Mouse (Mus musculus) limb, embryonic 14.5 days (tissue): ENCODE data around the gene Fkbp4. TPM values are rescaled to one million over a fixed set of nuclear protein-coding genes. Genes with fewer than 3 reads are reported as not detected.

Experiments
- ATAC-seq: fragments of 200-750 bp; cut with Nextera tagmentation; 2 replicates; pipeline ENCODE4 v1.8.0; 2017; ENCODE audit warnings: low read depth, moderate number of reproducible peaks, moderate TSS enrichment; ENCODE audit not compliant: low FRiP score
- DNase-seq: peaks from one replicate; pipeline ENCODE4 v3.0.0-alpha.2; 2015; ENCODE audit warnings: low spot score
- H3K27ac ChIP-seq: fragments of 300-500 bp; sonication (generic); replicated peaks from 2 replicates; pipeline ENCODE4 v1.5.1; 2014; ENCODE audit warnings: low read depth, mild to moderate bottlenecking, low read length, moderate library complexity, mixed read lengths
- H3K27me3 ChIP-seq: fragments of 300-500 bp; sonication (generic); 2 replicates; pipeline ENCODE4 v1.6.1; 2014; ENCODE audit warnings: low read length, mixed read lengths; ENCODE audit not compliant: control insufficient read depth, insufficient read depth
- H3K36me3 ChIP-seq: fragments of 300-500 bp; sonication (generic); 2 replicates; pipeline ENCODE4 v1.6.1; 2014; ENCODE audit warnings: mild to moderate bottlenecking, low read length, moderate library complexity, mixed read lengths; ENCODE audit not compliant: control insufficient read depth, insufficient read depth
- H3K4me1 ChIP-seq: fragments of 300-500 bp; sonication (generic); 2 replicates; pipeline ENCODE4 v1.6.1; 2014; ENCODE audit warnings: antibody characterized with exemption, low read length, mixed read lengths; ENCODE audit not compliant: control insufficient read depth, insufficient read depth
- H3K4me2 ChIP-seq: fragments of 300-500 bp; sonication (generic); replicated peaks from 2 replicates; pipeline ENCODE4 v1.6.1; 2014; ENCODE audit warnings: low read depth, mild to moderate bottlenecking, low read length, moderate library complexity; ENCODE audit not compliant: severe bottlenecking
- H3K4me3 ChIP-seq: fragments of 300-500 bp; sonication (generic); replicated peaks from 2 replicates; pipeline ENCODE4 v1.5.1; 2014; ENCODE audit warnings: low read length
- H3K9ac ChIP-seq: fragments of 300-500 bp; sonication (generic); 2 replicates; pipeline ENCODE4 v1.6.1; 2014; ENCODE audit warnings: mild to moderate bottlenecking, low read depth, low read length, moderate library complexity; ENCODE audit not compliant: severe bottlenecking
- H3K9me3 ChIP-seq: fragments of 300-500 bp; sonication (generic); 2 replicates; pipeline ENCODE4 v1.6.1; 2016; ENCODE audit warnings: low read length; ENCODE audit not compliant: control insufficient read depth
- POLR2A ChIP-seq: fragments of 200-500 bp; IDR thresholded peaks from 2 replicates; pipeline ENCODE4 v1.8.0; 2012; ENCODE audit warnings: inconsistent platforms, mild to moderate bottlenecking, moderate library complexity, borderline replicate concordance; ENCODE audit not compliant: insufficient read depth, insufficient read length; ENCODE audit errors: extremely low read depth
- WGBS: fragments of 180-500 bp; shearing (Covaris S2); extraction: QIAGEN DNeasy Blood & Tissue Kit; methylation state at CpG from one replicate; pipeline ENCODE4 v1.1.7; 2014; 5-methylcytosine and 5-hydroxymethylcytosine counted together
- polyA plus RNA-seq, 2 experiments: library from polyadenylated mRNA; depleted of rRNA in 1 of 2; stranded (reverse) in 1 of 2; unstranded in 1 of 2; fragments of >200 nt; fragmentation: Nextera tagmentation in 1 of 2; extraction: Ambion mirVana in 1 of 2; gene quantifications; 2 replicates each; pipeline versions ENCODE4 v1.2.1 to v1.2.3; 2012 to 2014

Fkbp4 gene
- polyA plus RNA-seq, 2 experiments: 227 to 297 TPM

- no peaks in the 10 kb centered on the region for H3K4me1 ChIP-seq
- H3K4me2 ChIP-seq: peak overlapping the region; percentile 25; the same call in 1 of the 2 replicates
- no peak overlapping the region for H3K4me3 ChIP-seq
- WGBS: 11% methylated on average over 10 of the region's 12 CpGs
- no peaks in the 10 kb centered on the region for H3K9me3 ChIP-seq
- no peaks in the 10 kb centered on the region for H3K27me3 ChIP-seq
- no peaks in the 10 kb centered on the region for H3K36me3 ChIP-seq
- H3K27ac ChIP-seq: no peak overlapping the region
- TF ChIP-seq POLR2A: no peak
- DNase-seq: peak; percentile 52
- no peak overlapping the region for H3K9ac ChIP-seq
- no peak for ATAC-seq
These were observed 31.0 kb upstream of the Fkbp4 start for GRCm38 (mm10) chr6:128469451-128469850.

GRCm38 (mm10) chr6:128467298-128467697 is 28.8 kb upstream of the Fkbp4 start:
- 32% methylated on average over 2 of the region's 2 CpGs for WGBS
- Histone ChIP-seq H3K27ac (no peak overlapping the region), H3K4me3 (no peak overlapping the region), H3K36me3 (no peaks in the 10 kb centered on the region), H3K9ac (no peak overlapping the region), H3K9me3 (no peaks in the 10 kb centered on the region), H3K4me1 (no peaks in the 10 kb centered on the region), H3K27me3 (no peaks in the 10 kb centered on the region), H3K4me2 (no peak overlapping the region)
- ATAC-seq (no peak), DNase-seq (no peak)
- TF ChIP-seq POLR2A: no peak

GRCm38 (mm10) chr6:128466563-128466962 is 28.1 kb upstream of the Fkbp4 start:
- ATAC-seq (no peak), DNase-seq (no peak)
- Histone ChIP-seq H3K27ac (no peak overlapping the region), H3K27me3 (no peaks in the 10 kb centered on the region), H3K9me3 (no peaks in the 10 kb centered on the region), H3K4me1 (no peaks in the 10 kb centered on the region), H3K4me3 (no peak overlapping the region), H3K36me3 (no peaks in the 10 kb centered on the region), H3K9ac (no peak overlapping the region), H3K4me2 (no peak overlapping the region)
- TF ChIP-seq POLR2A: no peak
- 86% methylated on average over 3 of the region's 3 CpGs for WGBS

- DNase-seq: no peak
- no peak overlapping the region for H3K4me3 ChIP-seq
- H3K4me2 ChIP-seq: no peak overlapping the region
- WGBS: 71% methylated on average over 7 of the region's 7 CpGs
- H3K9me3 ChIP-seq: no peaks in the 10 kb centered on the region
- TF ChIP-seq POLR2A: no peak
- H3K36me3 ChIP-seq: no peaks in the 10 kb centered on the region
- ATAC-seq: no peak
- H3K27me3 ChIP-seq: no peaks in the 10 kb centered on the region
- H3K9ac ChIP-seq: no peak overlapping the region
- H3K4me1 ChIP-seq: no peaks in the 10 kb centered on the region
- H3K27ac ChIP-seq: no peak overlapping the region
These were observed 27.6 kb upstream of the Fkbp4 start for GRCm38 (mm10) chr6:128466043-128466442.

GRCm38 (mm10) chr6:128464996-128465395 is 26.5 kb upstream of the Fkbp4 start:
- Histone ChIP-seq H3K4me3 (no peak overlapping the region), H3K9me3 (no peaks in the 10 kb centered on the region), H3K9ac (no peak overlapping the region), H3K27me3 (no peaks in the 10 kb centered on the region), H3K4me1 (no peaks in the 10 kb centered on the region), H3K27ac (no peak overlapping the region), H3K4me2 (no peak overlapping the region), H3K36me3 (no peaks in the 10 kb centered on the region)
- TF ChIP-seq POLR2A: no peak
- DNase-seq (no peak), ATAC-seq (no peak)
- 77% methylated on average over 4 of the region's 4 CpGs for WGBS

- no peaks in the 10 kb centered on the region for H3K4me1 ChIP-seq
- ATAC-seq: no peak
- no peak for TF ChIP-seq POLR2A
- no peak overlapping the region for H3K9ac ChIP-seq
- no peak overlapping the region for H3K27ac ChIP-seq
- no peak overlapping the region for H3K4me3 ChIP-seq
- no peaks in the 10 kb centered on the region for H3K27me3 ChIP-seq
- H3K4me2 ChIP-seq: no peak overlapping the region
- H3K36me3 ChIP-seq: no peaks in the 10 kb centered on the region
- no peak for DNase-seq
- no peaks in the 10 kb centered on the region for H3K9me3 ChIP-seq
These were observed 23.1 kb upstream of the Fkbp4 start for GRCm38 (mm10) chr6:128461606-128462005.
